Mouse (Mus musculus) layer of hippocampus, adult 18-20 months (tissue): Measurements from ENCODE around the gene Hcar2. TPM values are rescaled to one million over a fixed set of nuclear protein-coding genes. Genes with fewer than 3 reads are reported as not detected.

ENCODE experiments used
- DNase-seq, 2 experiments: peaks; one replicate each; pipeline ENCODE4 v3.0.0; 2022; ENCODE audit warnings: low spot score in 2 of 2
- long read RNA-seq: library from polyadenylated mRNA; stranded (forward); transcript quantifications from one replicate; pipeline ENCODE4 v2.0.0, GENCODE M21; 2021
- total RNA-seq, 2 experiments: library from RNA; stranded (reverse); gene quantifications; 2 replicates each; pipeline ENCODE4 v1.2.3; 2021

Gene Hcar2
- total RNA-seq: under 1 TPM in 1 of 2 experiments, not detected in 1; 0.27 TPM
- long read RNA-seq: 0 reads

DNA sequence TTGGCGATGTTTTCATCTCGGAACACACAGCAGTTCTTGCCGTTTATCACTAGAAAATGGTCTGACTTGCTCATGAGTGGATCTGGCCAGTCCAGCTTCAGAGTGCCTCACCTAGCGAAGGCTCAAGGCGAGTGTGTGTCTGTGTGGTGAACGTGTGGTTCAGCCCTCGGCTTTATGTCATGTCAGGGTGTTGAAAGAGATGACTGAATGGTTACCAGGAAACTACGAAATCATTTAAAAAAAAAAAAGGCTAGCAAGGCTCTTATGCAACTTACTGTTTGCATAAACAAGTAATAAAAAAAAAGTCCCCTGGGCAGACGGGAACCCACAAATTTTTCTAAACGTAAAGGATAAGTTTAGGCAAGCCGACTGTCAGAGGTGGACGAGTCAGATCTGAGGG lies at the start of gene Hcar2:
Gene Hcar2, minus strand, starts transcription at position 135 of the 400 bp plus-strand sequence.
- DNase-seq: no peak

DNA sequence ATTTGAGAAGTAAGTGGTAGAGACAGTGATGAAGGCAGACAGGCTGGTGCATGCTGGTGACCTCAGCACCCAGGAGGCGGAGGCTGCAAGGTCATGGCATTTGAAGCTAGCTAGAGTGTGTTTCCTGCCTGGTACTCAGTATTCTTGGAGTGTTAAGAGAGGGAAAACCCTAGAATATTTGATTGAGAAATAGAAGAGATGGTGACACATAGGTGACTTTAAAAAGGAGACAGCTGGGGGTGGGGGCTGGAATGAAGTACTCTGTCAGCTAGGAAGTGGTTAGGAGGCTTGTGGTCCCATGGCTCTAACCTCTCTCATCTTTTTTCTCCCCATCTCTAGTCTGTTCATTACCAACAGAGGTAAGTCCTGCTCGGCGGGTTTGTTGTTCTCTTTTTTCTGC lies 49.6 kb upstream of the Hcar2 start:
- DNase-seq: no peak

DNA sequence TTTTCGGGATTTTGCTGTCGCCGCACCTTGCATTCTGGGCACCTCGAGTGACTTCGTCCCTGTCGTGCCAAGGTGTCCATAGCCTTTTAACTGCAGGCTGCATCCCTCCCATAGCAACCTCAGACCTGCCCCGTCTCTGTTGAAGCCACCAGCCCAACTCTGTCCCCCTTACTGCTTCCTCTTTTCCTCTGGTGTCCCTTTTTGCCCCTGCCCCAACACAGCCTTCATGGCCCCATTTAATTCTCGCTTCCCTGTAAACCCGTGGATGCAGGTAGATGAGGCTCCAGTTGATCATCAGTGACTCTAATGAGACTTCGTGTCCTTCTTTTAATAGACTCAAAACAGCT lies 42.3 kb upstream of the Hcar2 start:
- DNase-seq: no peak

DNA sequence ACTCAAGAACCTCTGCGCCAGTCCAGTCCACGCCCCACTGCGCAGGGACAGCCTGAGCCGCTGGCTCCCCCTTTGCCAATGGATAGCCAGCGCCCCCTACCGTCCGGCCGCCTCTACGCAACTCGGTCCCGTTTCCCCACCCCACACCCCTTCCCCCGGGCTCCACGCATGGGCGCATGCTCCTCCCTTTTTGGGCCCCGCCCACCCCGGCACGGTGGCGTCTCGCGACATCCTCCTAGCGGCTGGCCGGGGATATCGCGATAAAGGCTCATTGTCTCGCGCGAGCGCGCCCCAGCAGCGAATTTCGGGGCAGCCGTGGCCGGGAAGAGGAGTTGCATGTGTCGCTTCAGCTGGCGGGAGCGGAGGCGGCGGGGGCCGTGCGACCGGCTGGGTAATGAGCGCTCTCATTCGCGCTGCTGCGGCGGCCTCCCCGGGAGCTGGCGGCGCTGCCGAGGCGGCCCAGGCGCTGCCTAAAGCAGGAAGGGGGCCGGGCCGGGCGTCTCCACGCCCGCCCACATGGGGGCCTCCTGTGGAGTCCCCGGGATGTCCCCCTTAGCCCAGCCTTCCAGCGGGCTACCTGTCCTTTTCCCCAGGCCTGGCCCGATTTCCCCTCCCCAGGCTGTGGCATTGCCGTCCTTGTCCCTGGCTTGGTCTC lies 41.8 kb upstream of the Hcar2 start, which contains the start of gene Denr:
Gene Denr, plus strand, starts transcription at position 200 of the 655 bp plus-strand sequence.
- peak; percentile 98 to 99 for DNase-seq

DNA sequence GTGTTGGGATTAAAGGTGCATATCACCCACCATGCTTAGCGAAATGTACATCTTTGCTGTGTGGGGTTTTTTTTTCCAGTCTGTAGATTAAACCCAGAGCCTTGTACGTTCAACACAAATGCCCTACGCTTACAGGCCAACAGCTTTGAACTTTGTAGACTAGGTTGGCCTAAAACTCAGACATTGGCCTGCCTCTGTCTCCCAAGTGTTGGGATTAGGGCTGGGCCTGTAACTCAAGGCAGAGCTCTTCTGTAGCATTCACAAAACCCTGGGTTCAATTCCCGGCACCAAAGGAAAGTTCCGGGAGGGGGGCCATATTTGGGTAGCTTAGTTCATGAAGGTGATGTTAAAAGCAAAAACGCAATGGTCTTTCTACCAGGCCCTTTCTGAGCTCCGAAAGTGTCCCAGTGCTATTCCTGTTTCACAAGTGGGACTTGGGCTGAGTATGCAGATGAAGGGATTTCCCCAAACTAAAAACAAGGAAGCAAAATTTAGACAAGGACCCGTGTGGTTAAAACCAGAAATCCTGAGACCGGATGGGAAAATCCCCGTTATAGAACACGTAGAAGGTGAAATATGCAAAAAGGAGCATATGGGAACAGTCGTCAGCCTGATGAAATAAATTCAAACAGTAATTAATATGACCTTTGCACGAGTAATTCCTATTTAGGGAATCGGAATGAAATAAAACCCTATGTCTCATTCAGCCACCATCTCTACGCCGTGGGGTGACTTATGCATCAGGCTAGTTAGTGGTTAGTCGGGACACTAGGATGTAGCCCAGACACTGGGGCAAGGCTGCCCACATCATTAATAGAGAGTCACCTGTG lies 41.1 kb upstream of the Hcar2 start:
- DNase-seq: no peak

DNA sequence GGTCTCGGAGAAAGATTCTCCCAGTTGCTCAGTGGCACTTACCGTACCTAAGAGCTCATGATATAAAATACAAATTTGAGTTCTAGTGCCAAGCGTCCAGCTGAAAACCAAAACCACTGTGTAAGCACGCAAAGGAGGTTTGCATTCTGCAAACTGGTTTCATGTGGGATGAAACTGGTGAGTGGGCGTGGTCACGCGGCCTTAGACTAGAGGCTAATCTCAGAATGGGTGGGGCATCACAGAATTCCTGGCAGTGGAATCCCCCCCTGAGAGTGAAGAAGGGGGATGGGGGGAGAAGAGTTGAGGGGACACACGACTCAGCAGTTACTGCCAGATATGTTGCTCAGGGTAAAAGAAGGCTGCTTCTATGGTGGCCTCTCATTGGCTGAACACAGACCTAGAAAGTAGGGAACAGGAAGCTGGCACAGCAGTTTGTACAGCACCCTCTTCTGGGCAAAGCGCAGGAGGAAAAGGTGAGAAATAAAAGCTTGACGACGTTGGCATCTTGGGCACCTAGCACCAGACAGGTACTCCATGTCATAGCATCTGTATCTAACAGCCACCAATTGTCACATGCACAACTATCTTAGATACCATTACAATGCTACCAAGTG lies 38.9 kb upstream of the Hcar2 start:
- no peak for DNase-seq

DNA sequence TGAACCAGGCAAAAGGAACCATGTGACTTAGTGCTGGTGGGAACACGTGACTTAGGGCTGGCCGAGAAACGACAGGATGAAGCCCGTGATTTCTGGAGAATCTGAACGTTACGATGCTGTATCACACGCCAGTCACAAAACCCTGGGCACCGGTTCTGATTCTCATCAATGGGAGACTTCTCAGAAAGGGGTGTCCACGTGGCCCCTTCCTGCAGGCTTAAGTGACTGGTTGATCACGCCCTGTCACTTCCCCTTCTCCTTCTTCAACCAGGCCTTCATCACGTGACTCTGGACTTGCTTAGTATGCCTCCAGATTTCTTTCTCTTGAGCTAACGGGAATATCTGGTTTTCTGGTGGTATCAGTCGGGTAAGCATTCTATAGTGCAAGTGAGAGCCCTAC lies 32.1 kb upstream of the Hcar2 start:
- DNase-seq: no peak

GRCm38 (mm10) chr5:123896395-123896794 lies 31.1 kb upstream of the Hcar2 start:
- no peak for DNase-seq

DNA sequence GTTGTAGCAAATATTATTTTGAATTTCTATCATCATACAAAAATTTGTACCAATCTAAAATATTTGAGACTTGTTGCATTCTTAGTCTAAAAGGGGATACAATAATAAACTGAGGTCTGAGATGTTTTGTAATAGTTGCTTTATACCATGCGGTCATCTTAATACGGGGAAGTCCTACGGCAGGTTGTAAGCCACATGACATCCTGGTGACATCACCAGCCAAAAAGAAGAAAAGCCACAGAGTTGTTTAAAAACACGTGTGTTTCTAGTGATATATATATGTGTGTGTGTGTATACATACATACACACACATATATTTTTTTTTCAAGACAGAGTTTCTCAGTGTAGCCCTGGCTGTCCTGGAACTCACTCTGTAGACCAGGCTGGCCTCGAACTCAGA lies 28.2 kb upstream of the Hcar2 start:
- DNase-seq: no peak

DNA sequence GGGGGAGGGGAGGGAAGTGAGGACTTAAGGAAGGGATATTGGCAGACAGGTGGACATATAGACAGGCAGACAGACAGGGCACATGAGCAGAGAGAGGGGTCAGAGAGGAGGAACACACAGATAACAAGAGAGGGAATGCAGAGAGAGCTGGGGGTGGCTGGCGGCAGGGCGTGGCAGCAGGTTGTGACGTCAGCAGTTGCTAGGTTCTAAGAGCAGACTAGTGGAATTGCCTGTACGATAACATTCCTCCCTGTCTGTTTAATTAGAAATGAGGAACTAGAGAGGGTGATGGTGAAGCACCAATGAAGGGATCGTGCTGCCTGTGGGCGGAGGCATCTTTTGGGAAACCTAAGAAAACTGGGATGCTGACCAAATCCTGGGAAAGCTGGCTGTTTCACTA lies 26.4 kb upstream of the Hcar2 start:
- peak; percentile 19 to 70 for DNase-seq

- DNase-seq: no peak
Measured at GRCm38 (mm10) chr5:123890987-123891386, 25.7 kb upstream of the Hcar2 start.

DNA sequence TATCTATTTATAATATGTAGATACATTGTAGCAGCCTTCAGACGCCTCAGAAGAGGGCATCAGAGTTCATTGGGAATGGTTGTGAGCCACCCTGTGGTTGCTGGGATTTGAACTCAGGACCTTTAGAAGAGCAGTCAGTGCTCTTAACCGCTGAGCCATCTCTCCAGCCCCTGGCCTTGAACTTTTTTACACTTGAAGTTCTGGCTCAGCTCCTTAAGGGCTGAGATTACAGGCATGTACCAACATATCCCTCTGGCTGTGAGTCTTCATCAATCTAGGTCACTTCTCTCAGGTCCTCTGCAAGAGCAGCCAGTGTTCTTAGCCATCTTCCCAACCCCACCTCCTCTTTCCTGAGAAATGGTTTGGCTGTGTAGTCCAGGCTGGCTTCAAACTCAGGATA lies 25.0 kb upstream of the Hcar2 start:
- no peak for DNase-seq

GRCm38 (mm10) chr5:123886365-123886764 lies 21.1 kb upstream of the Hcar2 start:
- DNase-seq: no peak

DNA sequence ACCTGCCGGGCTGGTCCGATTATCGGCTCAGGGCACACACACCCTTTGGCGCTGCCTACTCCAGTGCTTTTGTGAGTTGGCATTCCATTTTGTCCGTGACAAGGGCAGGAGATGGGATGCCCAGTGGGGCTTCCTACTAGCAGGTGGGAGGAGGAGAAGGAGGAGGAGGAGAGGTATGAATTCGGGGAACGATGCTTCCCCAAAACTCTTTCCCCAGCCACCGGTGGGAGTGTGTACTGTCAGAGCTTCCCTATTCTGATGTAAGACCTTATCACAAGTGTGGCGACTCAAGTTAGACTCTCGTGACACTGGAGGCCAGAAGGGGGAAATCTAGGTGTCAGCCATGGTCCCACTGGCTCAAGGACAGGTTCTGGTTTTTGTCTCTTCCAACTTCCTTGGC lies 19.0 kb upstream of the Hcar2 start:
- DNase-seq: no peak

DNA sequence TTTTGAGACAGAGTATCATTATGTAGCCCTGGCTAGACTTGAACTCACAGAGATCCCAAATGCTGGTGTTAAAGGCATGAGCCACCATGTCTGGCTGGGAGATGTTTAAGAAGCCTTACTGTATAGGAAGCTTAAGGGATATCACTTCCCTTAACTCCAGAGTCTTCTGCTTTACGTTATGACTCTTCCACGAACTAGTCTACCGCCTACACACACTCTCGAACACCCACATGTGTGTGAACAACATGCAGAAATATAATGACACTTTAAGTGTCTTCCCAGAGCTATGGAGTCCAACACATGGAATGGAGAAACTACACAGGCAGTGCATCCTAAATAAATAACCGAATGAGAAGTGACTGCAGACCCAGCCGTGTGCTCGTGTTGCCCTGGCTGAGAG lies 18.6 kb upstream of the Hcar2 start:
- no peak for DNase-seq

DNA sequence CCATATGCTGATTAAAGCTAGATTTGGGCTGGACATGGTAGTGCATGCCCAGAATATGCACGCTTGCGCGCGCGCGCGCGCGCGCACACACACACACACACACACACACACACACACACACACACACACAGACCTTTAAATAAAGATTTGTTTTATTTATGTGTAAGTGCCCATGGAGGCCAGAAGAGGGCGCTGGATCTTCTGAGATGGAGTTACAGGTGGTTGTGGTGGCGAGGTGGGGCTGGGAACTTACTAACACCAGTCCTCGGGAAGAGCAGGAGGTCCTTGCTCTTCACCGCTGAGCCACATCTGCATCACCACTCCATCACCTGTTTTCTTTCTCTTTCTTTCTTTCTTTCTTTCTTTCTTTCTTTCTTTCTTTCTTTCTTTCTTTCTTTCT lies 15.5 kb upstream of the Hcar2 start:
- no peak for DNase-seq

DNA sequence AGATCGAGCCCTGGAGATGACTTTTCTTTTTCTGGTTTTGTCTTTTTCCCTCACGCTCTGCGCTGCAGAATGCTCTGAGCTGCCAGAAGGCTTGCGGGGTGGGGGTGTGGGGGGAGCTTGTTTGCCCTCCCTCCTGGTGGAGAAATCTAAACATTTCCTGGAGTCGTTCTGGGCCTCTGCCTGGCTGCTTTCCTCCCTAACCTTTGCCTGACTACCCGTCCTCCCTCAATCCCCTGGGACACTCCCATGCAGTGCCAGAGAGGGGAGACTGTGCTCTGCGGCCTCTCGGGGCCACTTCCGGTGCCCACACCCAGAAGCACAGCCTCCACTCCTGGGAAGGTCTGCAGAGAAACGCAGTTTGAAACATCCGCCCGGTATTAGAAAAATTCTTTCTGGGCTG lies 14.6 kb upstream of the Hcar2 start, which contains the start of gene Hcar1:
Gene Hcar1, minus strand, starts transcription at position 93 of the 400 bp plus-strand sequence.
- no peak for DNase-seq

GRCm38 (mm10) chr5:123878056-123878455 lies 12.8 kb upstream of the Hcar2 start:
- DNase-seq: no peak

DNA sequence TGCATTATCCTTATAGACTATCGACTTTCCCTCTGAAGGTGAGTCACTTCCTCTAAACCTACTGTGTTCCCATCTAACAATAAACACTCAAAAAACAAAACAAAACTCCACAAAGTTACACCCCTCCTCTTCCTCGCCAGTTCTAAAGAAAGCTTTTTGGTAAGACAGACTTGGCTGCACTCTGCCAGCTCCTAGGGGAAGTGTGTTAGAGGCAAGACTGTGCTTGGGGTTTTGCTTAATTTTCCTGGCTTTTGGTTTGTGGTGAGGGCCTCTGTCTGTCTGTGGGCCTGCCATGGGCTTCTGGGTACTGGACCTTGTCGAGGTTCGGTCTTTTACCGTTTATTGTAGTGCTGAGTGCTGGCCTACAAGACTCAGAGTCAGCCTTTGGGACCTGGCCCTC lies 8.9 kb upstream of the Hcar2 start:
- no peak for DNase-seq

DNA sequence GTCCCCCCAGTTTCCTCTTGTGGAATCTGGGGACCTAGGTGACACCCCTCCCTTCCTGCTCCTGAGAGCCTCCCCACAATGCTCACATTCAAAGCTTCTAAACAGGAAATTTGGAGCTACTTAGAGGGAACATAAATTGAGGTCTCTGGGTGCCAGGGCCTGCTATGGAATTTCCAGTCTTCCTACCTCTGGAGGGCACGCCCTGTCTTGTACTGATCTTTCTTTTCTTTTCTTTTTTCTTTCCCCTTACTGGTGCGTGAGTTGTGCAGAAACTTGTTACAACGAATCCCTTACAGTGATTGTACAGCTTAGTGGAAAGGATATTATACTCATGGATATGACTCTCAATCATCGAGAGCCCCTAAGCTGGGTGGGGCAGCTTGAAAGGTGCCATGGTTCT lies 4.3 kb upstream of the Hcar2 start:
- DNase-seq: no peak

DNA sequence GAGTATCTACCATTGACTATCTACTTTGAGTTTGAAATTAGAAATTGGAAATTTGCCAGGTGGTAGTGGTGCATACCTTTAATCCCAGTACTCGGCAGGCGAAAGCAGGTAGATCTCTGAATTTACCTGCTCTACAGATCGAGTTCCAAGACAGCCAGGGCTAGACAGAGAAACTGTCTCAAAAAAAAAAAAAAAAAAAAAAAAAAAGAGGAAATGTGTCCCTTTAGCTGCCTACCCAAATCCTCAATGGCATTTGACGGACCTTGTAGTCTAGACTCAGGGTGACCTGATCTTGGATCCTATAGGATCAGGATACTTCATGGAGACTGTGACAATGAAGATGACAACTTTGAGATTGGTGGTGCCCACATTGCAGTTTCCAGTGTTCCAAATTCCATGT lies 1.2 kb upstream of the Hcar2 start:
- no peak for DNase-seq

- DNase-seq: no peak
Measured at GRCm38 (mm10) chr5:123863934-123864333, 1.4 kb downstream of the Hcar2 start.
